Mouse (Mus musculus): ENCODE data around the gene Cyp19a1.

The Cyp19a1 gene

DNA sequence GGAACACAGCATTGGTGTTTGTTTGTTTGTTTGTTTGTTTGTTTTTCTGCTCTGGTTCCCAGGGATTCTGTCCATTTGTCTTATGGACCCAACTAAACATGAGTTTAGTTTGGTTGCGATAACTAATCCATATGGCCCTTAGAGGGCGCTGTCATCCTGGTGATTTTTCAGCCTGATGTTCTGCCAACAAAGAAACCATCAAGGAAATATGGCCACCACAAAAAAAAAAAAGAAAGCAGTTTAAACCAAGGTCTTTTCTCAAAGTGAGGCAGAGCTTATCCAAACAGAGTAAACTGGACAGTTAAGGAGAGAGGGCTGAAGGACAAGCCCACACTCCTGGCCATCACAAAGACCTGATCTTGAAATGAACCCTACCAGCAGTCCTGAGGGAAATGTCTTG, 86.6 kb downstream of the Cyp19a1 start:
- ATAC-seq (ENCODE audit: insufficient number of reproducible peaks, low FRiP score, low TSS enrichment) = no peak

DNA sequence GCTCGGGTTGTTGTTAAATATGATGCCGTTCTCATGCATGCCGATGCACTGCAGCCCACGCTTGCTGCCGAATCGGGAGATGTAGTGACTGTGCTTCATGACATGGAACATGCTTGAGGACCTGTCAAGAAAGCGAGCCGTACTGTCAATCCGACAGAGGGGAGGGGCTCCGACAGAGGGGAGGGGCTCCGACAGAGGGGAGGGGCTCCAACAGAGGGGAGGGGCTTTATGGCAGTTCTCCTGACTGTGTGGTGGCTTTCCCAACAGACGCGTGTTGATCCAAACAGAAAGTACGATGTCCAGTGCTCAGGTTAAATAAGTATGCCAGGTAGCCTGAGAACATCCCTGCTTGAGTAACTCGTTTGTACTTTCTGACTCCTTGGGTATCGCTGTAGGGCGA, 87.7 kb downstream of the Cyp19a1 start:
- no peak for ATAC-seq (ENCODE audit: insufficient number of reproducible peaks, low FRiP score, low TSS enrichment)

DNA sequence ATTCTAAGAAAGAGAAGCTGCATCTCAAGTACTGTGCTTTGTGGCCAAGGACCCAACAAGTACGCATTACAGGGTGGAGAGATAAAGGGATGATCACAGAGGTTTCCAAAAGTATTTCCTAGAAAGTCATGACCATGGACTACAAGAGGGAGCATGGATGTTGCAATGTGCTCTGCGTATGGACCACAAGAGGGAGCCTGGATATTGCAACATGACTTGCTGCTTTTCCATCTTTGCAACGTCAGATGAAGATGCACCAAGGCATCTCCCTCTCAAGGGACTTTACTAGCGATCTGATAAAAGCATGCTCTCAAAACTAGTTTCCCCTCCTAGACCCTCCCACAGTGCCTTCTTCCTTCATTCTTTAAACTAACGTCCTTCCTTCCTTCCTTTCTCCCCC, 98.4 kb downstream of the Cyp19a1 start:
- ATAC-seq (ENCODE audit: insufficient number of reproducible peaks, low FRiP score, low TSS enrichment) = no peak

DNA sequence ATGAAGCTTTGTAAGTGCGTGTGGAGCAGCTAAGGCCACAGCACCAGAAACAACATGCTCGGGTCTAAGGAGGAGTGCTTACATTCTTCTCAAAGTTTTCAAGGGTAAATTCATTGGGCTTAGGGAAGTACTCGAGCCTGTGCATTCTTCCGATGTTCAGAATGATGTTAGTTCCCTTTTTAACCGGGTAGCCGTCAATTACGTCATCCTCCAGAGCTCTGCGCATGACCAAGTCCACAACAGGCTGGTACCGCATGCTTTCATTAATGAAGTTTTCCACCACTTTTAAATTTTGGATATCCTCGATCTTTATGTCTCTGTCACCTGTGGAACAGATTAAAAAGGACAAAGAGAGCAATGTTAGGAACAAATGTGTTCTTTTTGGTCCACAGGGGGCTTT, 99.5 kb downstream of the Cyp19a1 start:
- ATAC-seq (ENCODE audit: insufficient number of reproducible peaks, low FRiP score, low TSS enrichment) = no peak

DNA sequence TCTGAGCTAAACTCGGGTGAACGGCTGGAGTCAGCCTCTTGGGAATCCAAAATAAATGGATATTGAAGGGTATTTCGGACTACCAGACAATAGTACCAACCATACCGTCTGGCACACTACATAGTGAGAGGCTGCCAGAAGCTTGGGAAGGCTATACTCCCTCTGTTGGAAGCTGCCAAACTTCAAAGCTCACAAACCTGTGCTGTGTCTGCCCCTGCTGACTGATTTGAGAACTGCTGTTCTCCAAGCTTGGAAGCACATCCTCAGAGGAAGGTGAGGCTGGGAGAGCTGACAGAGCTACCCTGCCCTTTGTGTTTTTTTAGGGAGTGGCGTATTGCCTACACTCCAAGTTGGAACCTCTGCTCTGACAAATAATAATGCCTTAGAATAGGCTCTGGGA, 104.8 kb downstream of the Cyp19a1 start:
- no peak for ATAC-seq (ENCODE audit: insufficient number of reproducible peaks, low FRiP score, low TSS enrichment)

DNA sequence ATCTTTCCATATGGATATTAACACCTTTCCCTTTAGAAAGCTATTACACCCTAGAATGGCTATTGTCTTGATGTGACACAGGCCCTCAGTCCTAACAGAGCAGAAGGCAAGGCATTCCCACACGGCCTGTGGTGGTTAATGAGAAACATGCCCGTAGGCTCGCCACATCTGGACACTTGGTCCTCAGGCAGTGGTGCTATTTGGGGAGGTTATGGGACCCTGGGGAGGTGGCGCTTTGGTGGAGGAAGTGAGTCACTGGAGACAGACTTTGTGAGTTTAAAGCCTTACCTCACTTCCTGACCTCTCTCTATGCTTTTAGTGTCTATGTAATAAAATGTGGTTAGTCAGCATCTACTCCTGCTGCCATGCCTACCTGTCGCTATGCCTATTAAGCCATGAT, 114.2 kb downstream of the Cyp19a1 start:
- ATAC-seq (ENCODE audit: insufficient number of reproducible peaks, low FRiP score, low TSS enrichment) = no peak

DNA sequence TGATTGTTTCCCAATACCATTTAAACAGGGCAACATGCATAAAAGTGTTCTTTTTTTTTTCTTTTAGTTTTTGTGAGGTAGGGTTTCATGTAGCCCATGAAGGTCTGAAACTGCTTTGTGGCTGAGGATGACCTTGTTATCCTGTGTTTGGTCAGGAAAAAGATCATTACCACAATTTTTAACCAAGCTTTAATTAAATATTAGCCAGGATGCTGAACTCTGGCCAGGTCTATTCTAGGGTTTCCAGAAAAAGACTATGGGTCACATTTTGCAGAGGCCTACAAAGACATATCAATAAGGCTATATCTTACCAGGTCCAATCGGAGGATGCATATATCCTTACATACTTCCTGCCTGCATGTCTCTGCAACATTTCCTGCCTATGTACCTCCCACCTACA, 128.7 kb downstream of the Cyp19a1 start:
- no peak for ATAC-seq (ENCODE audit: insufficient number of reproducible peaks, low FRiP score, low TSS enrichment)

All from cerebellum, adult (tissue).